ENCODE assay signal across 26 mouse cellular contexts in genomic region chr13:58083048-58083447, GRCm38 (mm10). TPM values are rescaled to one million over a fixed set of nuclear protein-coding genes. Genes with fewer than 3 reads are reported as not detected.
DNase-seq lines count a peak whose midpoint lies in the region; ATAC-seq and TF ChIP-seq lines count a peak whose summit lies in the region.
"Had no signal": no experiment of that assay in that cellular context is flagged by ENCODE, and none has a peak within 500 bp of the region (broad histone marks: within the 10 kb centered on the region; RNA-seq: fewer than 3 reads in every experiment).

No protein-coding gene starts in this region.

- TF ChIP-seq POLR2A in lung, adult 2 months (IDR thresholded peaks at IDR 0.05; ENCODE audit: borderline replicate concordance, extremely low read depth, low read depth, low read length), result no peak

- H3K9ac ChIP-seq in lung, embryonic 14.5 days, result no peak overlapping the region
- H3K9ac ChIP-seq in lung, embryonic 15.5 days, result no peak overlapping the region
- H3K9ac ChIP-seq: embryonic facial prominence, embryonic 12.5 days; embryonic facial prominence, embryonic 15.5 days; forebrain, postnatal 0 days; heart, embryonic 13.5 days; hindbrain, embryonic 14.5 days had no signal

- H3K4me2 ChIP-seq in lung, embryonic 14.5 days, result no peak overlapping the region
- no peak overlapping the region for H3K4me2 ChIP-seq in lung, embryonic 15.5 days
- H3K4me2 ChIP-seq: embryonic facial prominence, embryonic 12.5 days; embryonic facial prominence, embryonic 15.5 days; heart, embryonic 13.5 days; hindbrain, embryonic 14.5 days had no signal

- peak; percentile 86 for DNase-seq in lung, embryonic 14.5 days
- DNase-seq in lung, adult 2 months, result no peak
- peak; percentile 73 for DNase-seq in lung, postnatal 10 days
- DNase-seq in lung, postnatal 36 days, result peak; percentile 62
- DNase-seq in heart, adult 9 months (ENCODE audit: low spot score in 2 of 2), result no peak
- DNase-seq in kidney, adult 11 months, result no peak
- DNase-seq: adrenal gland, adult 2 months; adrenal gland, postnatal 14 days; cerebellum, adult 11 months; cerebellum, adult 2 months; cerebellum, adult 9-11 months; cerebellum, postnatal 25 days; forebrain, postnatal 0 days; gastrocnemius, adult 2 months; gastrocnemius, postnatal 14 days; heart, adult 18-20 months had no signal

- TF ChIP-seq CTCF in lung, embryonic 14.5 days (IDR thresholded peaks at IDR 0.05; ENCODE audit: low read depth), result no peak
- TF ChIP-seq CTCF in lung, adult 2 months (IDR thresholded peaks at IDR 0.05; ENCODE audit: insufficient read depth, low read length), result no peak

- 27% methylated on average over 5 of the region's 5 CpGs for WGBS in lung, embryonic 14.5 days
- WGBS in lung, adult 2 months, result 40% methylated on average over 5 of the region's 5 CpGs
- 25% methylated on average over 5 of the region's 5 CpGs for WGBS in lung, embryonic 15.5 days

- H3K36me3 ChIP-seq in lung, embryonic 14.5 days (ENCODE audit: insufficient read depth), result no peaks in the 10 kb centered on the region
- no peaks in the 10 kb centered on the region for H3K36me3 ChIP-seq in lung, embryonic 15.5 days
- H3K36me3 ChIP-seq: embryonic facial prominence, embryonic 12.5 days; embryonic facial prominence, embryonic 15.5 days; heart, embryonic 10.5 days; hindbrain, embryonic 10.5 days had no signal

- no peaks in the 10 kb centered on the region for H3K4me1 ChIP-seq in lung, embryonic 14.5 days (ENCODE audit: insufficient read depth)
- no peaks in the 10 kb centered on the region for H3K4me1 ChIP-seq in lung, adult 2 months (ENCODE audit: control insufficient read depth, insufficient read depth, low read length)
- peaks cover 22% of the 10 kb centered on the region for H3K4me1 ChIP-seq in lung, embryonic 15.5 days
- H3K4me1 ChIP-seq: embryonic facial prominence, embryonic 12.5 days; embryonic facial prominence, embryonic 15.5 days; hindbrain, embryonic 10.5 days had no signal

- peak; percentile 87 for ATAC-seq in lung, embryonic 14.5 days (ENCODE audit: insufficient read depth)
- ATAC-seq in lung, embryonic 15.5 days (ENCODE audit: borderline replicate concordance, extremely low read depth, low FRiP score, low TSS enrichment), result peak; percentile 66; the same call in 1 of the 2 replicates
- ATAC-seq: CD4-positive, CD25-positive, alpha-beta regulatory T cell, adult 4 months; forebrain, embryonic 14.5 days; forebrain, postnatal 0 days; hindbrain, postnatal 0 days had no signal

- no peak overlapping the region for H3K27ac ChIP-seq in lung, embryonic 14.5 days (ENCODE audit: low read depth)
- no peak overlapping the region for H3K27ac ChIP-seq in lung, embryonic 15.5 days
- H3K27ac ChIP-seq: embryonic facial prominence, embryonic 12.5 days; embryonic facial prominence, embryonic 15.5 days; gastrocnemius, adult 2 months; heart, embryonic 10.5 days; heart, embryonic 13.5 days; hindbrain, embryonic 10.5 days; hindbrain, embryonic 14.5 days; hindbrain, postnatal 0 days had no signal

- H3K4me3 ChIP-seq in lung, embryonic 14.5 days (ENCODE audit: low read depth, low read length), result no peak overlapping the region
- H3K4me3 ChIP-seq in lung, adult 2 months (replicated peaks; ENCODE audit: extremely low read depth, low read depth, low read length), result no peak overlapping the region
- H3K4me3 ChIP-seq in lung, embryonic 15.5 days, result no peak overlapping the region
- H3K4me3 ChIP-seq: embryonic facial prominence, embryonic 12.5 days; embryonic facial prominence, embryonic 15.5 days; gastrocnemius, adult 2 months; heart, embryonic 10.5 days; heart, embryonic 13.5 days; hindbrain, embryonic 10.5 days had no signal

- no peaks in the 10 kb centered on the region for H3K27me3 ChIP-seq in lung, embryonic 14.5 days (ENCODE audit: insufficient read depth, low read length)
- no peaks in the 10 kb centered on the region for H3K27me3 ChIP-seq in lung, embryonic 15.5 days
- H3K27me3 ChIP-seq: embryonic facial prominence, embryonic 12.5 days; embryonic facial prominence, embryonic 15.5 days; heart, embryonic 13.5 days had no signal

- H3K9me3 ChIP-seq in lung, embryonic 14.5 days (ENCODE audit: low read depth, low read length), result no peaks in the 10 kb centered on the region
- H3K9me3 ChIP-seq in lung, embryonic 15.5 days, result no peaks in the 10 kb centered on the region
- H3K9me3 ChIP-seq: embryonic facial prominence, embryonic 12.5 days; embryonic facial prominence, embryonic 15.5 days; heart, embryonic 10.5 days; heart, embryonic 13.5 days; hindbrain, embryonic 10.5 days had no signal

RNA-seq across cellular contexts. Expression of gene Klhl3, which starts 30.3 kb away (rescaled TPM):
- polyA plus RNA-seq in lung, embryonic 14.5 days (2014; fragmentation: Nextera tagmentation; extraction: Ambion mirVana), result 3.6 and 3.9 TPM in 2 replicates
- polyA plus RNA-seq in lung, adult 2 months (2012; rRNA removed), result 1.8 TPM in 2 replicates
- 4.2 and 4.8 TPM in 2 replicates for polyA plus RNA-seq in lung, embryonic 15.5 days (2015; fragmentation: Nextera tagmentation; extraction: Ambion mirVana)

RNA-seq across cellular contexts. Expression of gene Hnrnpa0, which starts 45.3 kb away (rescaled TPM):
- 46.5 and 51.7 TPM in 2 replicates for polyA plus RNA-seq in lung, embryonic 14.5 days (2014; fragmentation: Nextera tagmentation; extraction: Ambion mirVana)
- 57.5 and 84.1 TPM in 2 replicates for polyA plus RNA-seq in lung, adult 2 months (2012; rRNA removed)
- polyA plus RNA-seq in lung, embryonic 15.5 days (2015; fragmentation: Nextera tagmentation; extraction: Ambion mirVana), result 36.2 and 37.8 TPM in 2 replicates

Comparison
In these comparisons a context has a peak if more than half of its experiments do, and no peak if none do; other contexts are left out.
1. DNase-seq: peak in lung, embryonic 14.5 days (single experiment), lung, postnatal 10 days (single experiment) and lung, postnatal 36 days (single experiment); none in lung, adult 2 months (single experiment), heart, adult 9 months (0 of 2) and kidney, adult 11 months (single experiment).